Mouse (Mus musculus): ENCODE data around the gene Exoc5. TPM values are rescaled to one million over a fixed set of nuclear protein-coding genes. Genes with fewer than 3 reads are reported as not detected.
"Not testable (repeated sequence)": the region's sequence is repeated elsewhere in the genome, so short reads cannot be mapped to it uniquely, and the experiment has no call there.

Exoc5 gene
- 80.3 and 86.7 TPM in 2 replicates for polyA plus RNA-seq (2015; fragmentation: Nextera tagmentation; extraction: Ambion mirVana)

- no peaks in the 10 kb centered on the region for H3K27me3 ChIP-seq
- H3K9ac ChIP-seq (replicated peaks) = peak within 1 kb of the TSS; percentile 97
- no peaks in the 10 kb centered on the region for H3K9me3 ChIP-seq
- peak within 1 kb of the TSS; percentile 92 for H3K4me3 ChIP-seq (replicated peaks)
- H3K27ac ChIP-seq = peak within 1 kb of the TSS; percentile 99
- H3K4me2 ChIP-seq (replicated peaks) = peak within 1 kb of the TSS; percentile 75
- peaks cover 27% of the 10 kb centered on the region for H3K4me1 ChIP-seq (replicated peaks)
- WGBS = under 1% methylated on average over 53 of the region's 53 CpGs
- peak; percentile 97 for ATAC-seq
- no peaks in the 10 kb centered on the region for H3K36me3 ChIP-seq
These were observed at the start of gene Exoc5 for GRCm38 (mm10) chr14:49066274-49066823. Gene Exoc5, minus strand, starts transcription at chr14:49066653.

- H3K36me3 ChIP-seq; H3K9ac ChIP-seq (replicated peaks); H3K27ac ChIP-seq; H3K4me3 ChIP-seq (replicated peaks); H3K4me2 ChIP-seq (replicated peaks); H3K9me3 ChIP-seq; H3K27me3 ChIP-seq; ATAC-seq: not testable (repeated sequence)
- H3K4me1 ChIP-seq (replicated peaks) = peaks cover 29% of the 10 kb centered on the region
- WGBS = 26% methylated on average over 1 of the region's 1 CpGs
These were observed 25.3 kb upstream of the Exoc5 start for GRCm38 (mm10) chr14:49091755-49092154.

- Histone ChIP-seq H3K9me3 (no peaks in the 10 kb centered on the region), H3K4me2 (replicated peaks) (no peak overlapping the region), H3K36me3 (peaks cover 6% of the 10 kb centered on the region), H3K27me3 (0 out of 2 replicates have a peak, but pooled peaks cover 3% of the 10 kb centered on the region), H3K9ac (replicated peaks) (no peak overlapping the region), H3K4me3 (replicated peaks) (no peak overlapping the region), H3K4me1 (replicated peaks) (peaks cover 29% of the 10 kb centered on the region), H3K27ac (no peak overlapping the region)
- no peak for ATAC-seq
- 38% methylated on average over 4 of the region's 4 CpGs for WGBS
These were observed 24.8 kb upstream of the Exoc5 start for GRCm38 (mm10) chr14:49091277-49091676.

GRCm38 (mm10) chr14:49090102-49090501 is 23.6 kb upstream of the Exoc5 start:
- no peak overlapping the region for H3K4me2 ChIP-seq (replicated peaks)
- ATAC-seq = peak; percentile 71
- H3K4me3 ChIP-seq (replicated peaks) = no peak overlapping the region
- H3K27me3 ChIP-seq = 0 out of 2 replicates have a peak, but pooled peaks cover 3% of the 10 kb centered on the region
- peaks cover 25% of the 10 kb centered on the region for H3K4me1 ChIP-seq (replicated peaks)
- H3K27ac ChIP-seq = peak overlapping the region; percentile 56; the same call in 1 of the 2 replicates
- H3K36me3 ChIP-seq = peaks cover 9% of the 10 kb centered on the region
- no peak overlapping the region for H3K9ac ChIP-seq (replicated peaks)
- no peaks in the 10 kb centered on the region for H3K9me3 ChIP-seq
- WGBS = 11% methylated on average over 5 of the region's 5 CpGs

GRCm38 (mm10) chr14:49089461-49090058 is 23.1 kb upstream of the Exoc5 start:
- H3K36me3 ChIP-seq = peaks cover 12% of the 10 kb centered on the region
- H3K4me1 ChIP-seq (replicated peaks) = peaks cover 25% of the 10 kb centered on the region
- H3K4me2 ChIP-seq (replicated peaks) = no peak overlapping the region
- ATAC-seq = peak; percentile 85
- no peak overlapping the region for H3K9ac ChIP-seq (replicated peaks)
- no peaks in the 10 kb centered on the region for H3K9me3 ChIP-seq
- 0 out of 2 replicates have a peak, but pooled peaks cover 3% of the 10 kb centered on the region for H3K27me3 ChIP-seq
- 4% methylated on average over 6 of the region's 6 CpGs for WGBS
- H3K27ac ChIP-seq = no peak overlapping the region
- no peak overlapping the region for H3K4me3 ChIP-seq (replicated peaks)

- 0 out of 2 replicates have a peak, but pooled peaks have one; percentile 50 for ATAC-seq
- peaks cover 23% of the 10 kb centered on the region for H3K36me3 ChIP-seq
- H3K27ac ChIP-seq = no peak overlapping the region
- no peak overlapping the region for H3K4me3 ChIP-seq (replicated peaks)
- no peak overlapping the region for H3K4me2 ChIP-seq (replicated peaks)
- WGBS = 8% methylated on average over 14 of the region's 14 CpGs
- H3K27me3 ChIP-seq = 0 out of 2 replicates have a peak, but pooled peaks cover 3% of the 10 kb centered on the region
- no peak overlapping the region for H3K9ac ChIP-seq (replicated peaks)
- H3K4me1 ChIP-seq (replicated peaks) = peaks cover 25% of the 10 kb centered on the region
- no peaks in the 10 kb centered on the region for H3K9me3 ChIP-seq
These were observed 21.9 kb upstream of the Exoc5 start for GRCm38 (mm10) chr14:49088155-49089048.

- Histone ChIP-seq H3K36me3 (peaks cover 31% of the 10 kb centered on the region), H3K9me3 (no peaks in the 10 kb centered on the region), H3K27me3 (no peaks in the 10 kb centered on the region), H3K4me2 (replicated peaks) (no peak overlapping the region), H3K9ac (replicated peaks) (no peak overlapping the region), H3K27ac (no peak overlapping the region), H3K4me1 (replicated peaks) (peaks cover 25% of the 10 kb centered on the region), H3K4me3 (replicated peaks) (no peak overlapping the region)
- ATAC-seq = no peak
- 73% methylated on average over 4 of the region's 4 CpGs for WGBS
These were observed 20.1 kb upstream of the Exoc5 start for GRCm38 (mm10) chr14:49086522-49086921.

- Histone ChIP-seq H3K9me3 (no peaks in the 10 kb centered on the region), H3K27me3 (no peaks in the 10 kb centered on the region), H3K9ac (replicated peaks) (no peak overlapping the region), H3K27ac (no peak overlapping the region), H3K36me3 (peaks cover 37% of the 10 kb centered on the region), H3K4me1 (replicated peaks) (no peaks in the 10 kb centered on the region), H3K4me2 (replicated peaks) (no peak overlapping the region), H3K4me3 (replicated peaks) (no peak overlapping the region)
- 97% methylated on average over 2 of the region's 2 CpGs for WGBS
- no peak for ATAC-seq
These were observed 12.4 kb upstream of the Exoc5 start for GRCm38 (mm10) chr14:49078820-49079219.

GRCm38 (mm10) chr14:49074361-49074760 is 7.9 kb upstream of the Exoc5 start:
- no peak overlapping the region for H3K4me2 ChIP-seq (replicated peaks)
- H3K4me3 ChIP-seq (replicated peaks) = no peak overlapping the region
- no peaks in the 10 kb centered on the region for H3K27me3 ChIP-seq
- peaks cover 22% of the 10 kb centered on the region for H3K36me3 ChIP-seq
- no peak overlapping the region for H3K27ac ChIP-seq
- 62% methylated on average over 2 of the region's 2 CpGs for WGBS
- H3K4me1 ChIP-seq (replicated peaks) = no peaks in the 10 kb centered on the region
- no peak overlapping the region for H3K9ac ChIP-seq (replicated peaks)
- no peak for ATAC-seq
- H3K9me3 ChIP-seq = no peaks in the 10 kb centered on the region

- no peaks in the 10 kb centered on the region for H3K4me1 ChIP-seq (replicated peaks)
- no peak overlapping the region for H3K9ac ChIP-seq (replicated peaks)
- 95% methylated on average over 7 of the region's 7 CpGs for WGBS
- ATAC-seq = no peak
- no peak overlapping the region for H3K27ac ChIP-seq
- no peaks in the 10 kb centered on the region for H3K9me3 ChIP-seq
- peaks cover 22% of the 10 kb centered on the region for H3K36me3 ChIP-seq
- H3K27me3 ChIP-seq = no peaks in the 10 kb centered on the region
- H3K4me3 ChIP-seq (replicated peaks) = no peak overlapping the region
- H3K4me2 ChIP-seq (replicated peaks) = no peak overlapping the region
These were observed 7.4 kb upstream of the Exoc5 start for GRCm38 (mm10) chr14:49073896-49074295.

- Histone ChIP-seq H3K4me1 (replicated peaks) (peaks cover 3% of the 10 kb centered on the region), H3K4me3 (replicated peaks) (no peak overlapping the region), H3K9me3 (no peaks in the 10 kb centered on the region), H3K9ac (replicated peaks) (no peak overlapping the region), H3K4me2 (replicated peaks) (no peak overlapping the region), H3K27ac (no peak overlapping the region), H3K36me3 (peaks cover 22% of the 10 kb centered on the region), H3K27me3 (no peaks in the 10 kb centered on the region)
- ATAC-seq = no peak
- 92% methylated on average over 2 of the region's 2 CpGs for WGBS
These were observed 6.4 kb upstream of the Exoc5 start for GRCm38 (mm10) chr14:49072837-49073236.

Measured in midbrain, embryonic 13.5 days (tissue).